Mouse (Mus musculus): ENCODE data around the gene Ppp4c.

DNA sequence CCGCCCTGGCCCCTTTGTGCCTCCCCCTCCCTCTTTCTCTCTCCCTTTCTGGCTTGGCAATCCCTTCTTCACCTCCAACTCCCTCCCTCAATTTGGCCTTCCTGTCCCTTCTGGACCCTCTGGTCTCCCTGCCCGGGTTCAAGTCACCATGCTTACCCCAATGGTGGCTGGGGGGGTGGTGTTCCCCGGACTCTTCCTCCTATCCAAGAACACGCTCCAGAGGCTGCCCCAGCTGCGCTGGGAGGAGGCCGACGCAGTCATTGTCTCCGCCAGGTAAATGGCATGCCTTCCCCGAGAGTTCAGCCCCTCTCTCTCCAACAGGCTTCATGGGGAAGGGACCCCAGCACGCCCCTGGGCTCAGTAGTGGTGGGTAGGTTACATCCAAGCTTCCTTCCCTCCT lies 31.6 kb upstream of the Ppp4c start:
- no peak for TF ChIP-seq POLR2A (IDR thresholded peaks at IDR 0.05; ENCODE audit: control insufficient read depth, extremely low read depth, insufficient read depth, low read length, poor library complexity)
- TF ChIP-seq CTCF (IDR thresholded peaks at IDR 0.05; ENCODE audit: borderline replicate concordance, control insufficient read depth, extremely low read depth, insufficient read depth, low read length, poor library complexity): no peak

Data from thymus, adult 2 months (tissue).